Mouse (Mus musculus): ENCODE results near the gene Frmpd1.

The Frmpd1 gene

GRCm38 (mm10) chr4:45241330-45241729 lies 56.7 kb downstream of the Frmpd1 start:
- DNase-seq (ENCODE audit: low spot score in 2 of 2): no peak

DNA sequence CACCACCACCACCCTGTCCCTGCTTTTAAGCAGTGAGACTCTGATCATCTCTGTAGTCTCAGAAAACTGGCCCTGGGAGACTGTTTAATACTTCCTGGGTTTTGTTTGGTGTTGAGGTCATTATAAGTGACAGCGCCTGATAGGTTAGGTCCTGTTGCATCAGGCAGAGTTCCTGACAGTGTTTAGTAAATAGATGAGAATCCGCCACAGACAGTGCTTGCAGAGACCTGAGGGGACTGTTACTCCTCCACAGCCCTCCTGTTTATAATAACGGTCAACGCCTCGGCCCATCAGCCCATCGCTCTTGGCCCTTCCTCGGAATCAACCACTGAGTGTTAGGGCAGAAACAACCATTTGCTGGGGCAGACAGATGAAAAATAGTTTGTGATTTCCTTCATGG lies 57.5 kb downstream of the Frmpd1 start:
- no peak for DNase-seq (ENCODE audit: low spot score in 2 of 2)

DNA sequence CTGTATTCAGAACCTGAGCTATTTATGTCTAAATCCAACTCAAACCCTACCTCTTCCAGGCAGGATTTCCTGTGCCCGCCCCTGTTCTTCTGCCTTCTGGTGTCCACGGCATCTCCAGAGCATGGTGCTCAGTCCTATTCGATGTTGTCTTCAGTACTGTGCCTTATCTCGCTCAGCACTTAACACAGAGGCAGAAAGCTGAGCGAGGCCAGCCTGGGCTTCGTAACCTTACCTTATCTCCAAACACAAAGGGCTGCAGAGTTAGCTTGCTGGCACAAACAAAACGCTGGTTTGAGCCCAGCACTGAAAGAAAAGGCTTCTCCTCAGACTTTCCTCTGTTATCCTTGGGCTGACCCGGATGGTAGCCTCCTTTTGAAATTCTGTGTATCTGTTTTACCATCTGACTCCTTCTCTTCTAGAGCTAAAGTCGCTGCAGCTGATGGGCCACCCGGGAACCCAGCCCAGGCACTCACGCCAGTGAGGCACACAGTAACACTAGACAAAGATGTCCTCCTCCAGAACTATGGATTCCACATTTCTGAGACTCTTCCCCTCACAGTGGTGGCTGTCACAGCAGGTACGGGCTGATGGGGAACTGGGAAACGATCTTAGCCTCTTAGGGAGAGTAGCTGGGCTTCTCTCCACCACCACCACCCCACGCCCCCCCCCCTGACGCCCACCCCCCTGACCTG lies 58.7 kb downstream of the Frmpd1 start:
- DNase-seq (ENCODE audit: low spot score in 2 of 2): no peak

GRCm38 (mm10) chr4:45251265-45251664 lies 66.6 kb downstream of the Frmpd1 start:
- DNase-seq (ENCODE audit: low spot score in 2 of 2): no peak

GRCm38 (mm10) chr4:45252861-45253262 lies 68.2 kb downstream of the Frmpd1 start:
- DNase-seq (ENCODE audit: low spot score in 2 of 2): peak in 1 of 2 experiments; percentile 16

GRCm38 (mm10) chr4:45253839-45254601 lies 69.3 kb downstream of the Frmpd1 start:
- DNase-seq (ENCODE audit: low spot score in 2 of 2): peak in 1 of 2 experiments; percentile 15

DNA sequence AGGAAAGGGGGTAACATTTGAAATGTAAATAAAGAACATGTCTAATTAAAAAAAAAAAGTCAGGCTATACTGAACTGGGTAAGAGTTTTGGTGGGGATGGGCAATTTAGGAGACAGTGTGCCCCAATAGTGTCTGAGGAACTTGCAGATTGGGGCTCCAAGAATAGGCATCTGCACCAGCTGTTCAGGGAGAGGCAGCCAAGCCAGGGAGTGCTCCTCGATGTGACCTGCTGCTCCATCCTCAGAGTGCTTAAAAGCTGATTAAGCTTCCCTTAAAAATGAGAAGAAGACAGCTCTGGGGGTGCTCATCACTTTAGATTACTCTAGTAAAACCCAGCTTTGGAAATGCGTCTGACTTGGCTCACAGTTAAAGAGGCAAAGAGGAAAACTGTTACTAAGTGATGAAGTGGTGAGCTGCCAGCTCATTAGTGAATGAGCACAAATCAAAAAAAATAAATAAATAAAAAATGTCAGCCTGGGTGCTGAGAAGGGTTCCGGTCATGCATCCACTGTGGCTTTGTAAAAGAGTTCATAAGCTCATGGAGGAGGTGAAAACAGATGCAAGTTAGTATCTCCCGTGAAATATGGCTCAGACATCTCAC lies 74.7 kb downstream of the Frmpd1 start:
- DNase-seq (ENCODE audit: low spot score in 2 of 2): no peak

- DNase-seq (ENCODE audit: low spot score in 2 of 2): peak in 1 of 2 experiments; percentile 12
Observed at GRCm38 (mm10) chr4:45261551-45261950, 76.9 kb downstream of the Frmpd1 start.

- no peak for DNase-seq (ENCODE audit: low spot score in 2 of 2)
Observed at GRCm38 (mm10) chr4:45267883-45268282, 83.2 kb downstream of the Frmpd1 start.

GRCm38 (mm10) chr4:45271041-45271452 lies 86.4 kb downstream of the Frmpd1 start:
- peak in 1 of 2 experiments; percentile 16 for DNase-seq (ENCODE audit: low spot score in 2 of 2)

DNA sequence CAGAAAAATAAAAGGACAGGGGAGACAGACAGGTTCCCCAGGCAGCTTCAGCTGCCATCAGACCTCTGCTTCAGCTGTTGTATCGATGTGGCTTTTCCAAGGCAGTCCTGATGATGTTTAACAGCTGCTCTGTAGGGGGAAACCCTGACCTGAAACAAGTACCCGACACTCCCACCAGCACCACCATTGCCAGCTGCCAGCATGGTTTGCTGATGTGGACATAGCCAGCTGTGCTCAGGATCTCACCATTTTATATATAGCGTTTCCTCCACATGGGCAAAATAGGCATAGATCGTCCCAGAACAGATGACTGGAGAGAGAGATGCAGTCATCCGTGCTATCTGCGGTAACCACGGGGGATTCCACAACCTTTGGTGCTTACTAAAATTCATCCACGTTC lies 91.1 kb downstream of the Frmpd1 start:
- DNase-seq (ENCODE audit: low spot score in 2 of 2): no peak

- no peak for DNase-seq (ENCODE audit: low spot score in 2 of 2)
Observed at GRCm38 (mm10) chr4:45279292-45279691, 94.6 kb downstream of the Frmpd1 start.

GRCm38 (mm10) chr4:45279981-45280548 lies 95.4 kb downstream of the Frmpd1 start:
- DNase-seq (ENCODE audit: low spot score in 2 of 2): peak in 1 of 2 experiments; percentile 65

DNA sequence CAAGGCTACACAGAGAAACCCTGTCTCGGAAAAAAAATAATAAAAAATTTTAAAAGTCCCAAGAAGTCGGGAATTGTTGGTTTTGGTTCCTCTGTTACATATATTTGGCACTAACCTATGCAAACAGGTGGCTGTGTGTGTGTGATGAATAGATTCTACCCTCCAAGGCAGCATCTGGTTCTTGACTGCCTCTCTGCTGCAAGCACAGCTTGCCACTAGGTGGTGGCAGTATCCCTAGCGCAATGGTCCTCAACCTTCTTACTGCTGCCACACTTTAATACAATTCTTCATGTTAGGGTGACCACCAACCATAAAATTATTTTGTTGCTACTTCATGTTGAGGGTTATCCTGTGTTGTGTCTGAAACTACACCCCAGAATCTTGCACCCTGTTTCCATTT lies 101.6 kb downstream of the Frmpd1 start:
- DNase-seq (ENCODE audit: low spot score in 2 of 2): no peak

GRCm38 (mm10) chr4:45287906-45288305 lies 103.2 kb downstream of the Frmpd1 start:
- DNase-seq (ENCODE audit: low spot score in 2 of 2): no peak

GRCm38 (mm10) chr4:45296662-45297564 lies 112.2 kb downstream of the Frmpd1 start, which contains the start of gene Trmt10b:
Gene Trmt10b, plus strand, starts transcription at chr4:45297127.
- DNase-seq (ENCODE audit: low spot score in 2 of 2): peak; percentile 51 to 75

- DNase-seq (ENCODE audit: low spot score in 2 of 2): no peak
Observed at GRCm38 (mm10) chr4:45305536-45305935, 120.9 kb downstream of the Frmpd1 start.

GRCm38 (mm10) chr4:45308046-45308445 lies 123.4 kb downstream of the Frmpd1 start:
- DNase-seq (ENCODE audit: low spot score in 2 of 2): peak in 1 of 2 experiments; percentile 12

DNA sequence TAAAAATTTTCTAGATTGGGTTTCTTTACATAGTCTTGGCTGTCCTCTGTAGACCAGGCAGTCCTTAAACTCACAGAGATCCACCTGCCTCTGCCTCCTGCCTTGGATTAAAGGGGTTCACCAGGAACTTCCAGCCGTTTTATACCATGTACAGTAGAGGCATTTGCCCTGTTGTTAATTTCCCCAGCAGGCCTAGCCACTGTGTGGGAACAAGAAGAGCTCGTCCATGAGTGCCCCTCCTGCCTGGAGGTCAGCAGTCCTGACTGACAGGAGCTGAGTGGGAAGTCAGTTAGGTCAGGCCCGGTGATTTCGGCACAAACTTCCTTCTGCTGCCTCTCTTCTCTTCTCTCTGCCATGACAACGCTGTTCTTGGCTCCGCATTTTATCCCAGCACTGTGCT lies 123.9 kb downstream of the Frmpd1 start:
- DNase-seq (ENCODE audit: low spot score in 2 of 2): no peak

DNA sequence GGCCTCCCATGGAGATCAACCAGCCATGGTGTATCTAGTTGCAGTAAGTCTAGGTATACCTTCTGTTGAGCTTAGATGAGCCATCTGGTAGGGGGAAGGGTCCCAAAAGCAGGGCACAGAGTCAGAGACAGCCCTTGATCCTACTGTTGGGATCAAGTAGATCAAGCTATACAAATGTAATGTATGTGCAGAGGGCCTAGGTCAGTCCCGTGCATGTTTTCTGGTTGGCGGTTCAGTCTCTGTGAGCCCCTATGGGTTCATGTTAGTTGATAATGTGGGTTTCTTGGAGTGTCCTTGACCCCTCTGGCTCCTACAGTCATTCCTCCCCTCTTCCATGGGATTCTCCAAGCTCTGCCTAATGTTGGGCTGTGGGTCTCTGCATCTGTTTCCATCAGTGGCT lies 126.4 kb downstream of the Frmpd1 start:
- DNase-seq (ENCODE audit: low spot score in 2 of 2): no peak

GRCm38 (mm10) chr4:45320159-45320816 lies 135.6 kb downstream of the Frmpd1 start:
- DNase-seq (ENCODE audit: low spot score in 2 of 2): peak; percentile 62 to 92

Data from left cerebral cortex, adult 9 months (tissue).